Mouse (Mus musculus) naive thymus-derived CD4-positive, alpha-beta T cell, adult 2 months (primary cell): ENCODE data around the gene Ankrd44.
"Not testable (repeated sequence)": the region's sequence is repeated elsewhere in the genome, so short reads cannot be mapped to it uniquely, and the experiment has no call there.

ENCODE experiments used
- DNase-seq: peaks from one replicate; pipeline ENCODE4 v3.0.0-alpha.2; 2011; ENCODE audit warnings: low read depth

The Ankrd44 gene

DNA sequence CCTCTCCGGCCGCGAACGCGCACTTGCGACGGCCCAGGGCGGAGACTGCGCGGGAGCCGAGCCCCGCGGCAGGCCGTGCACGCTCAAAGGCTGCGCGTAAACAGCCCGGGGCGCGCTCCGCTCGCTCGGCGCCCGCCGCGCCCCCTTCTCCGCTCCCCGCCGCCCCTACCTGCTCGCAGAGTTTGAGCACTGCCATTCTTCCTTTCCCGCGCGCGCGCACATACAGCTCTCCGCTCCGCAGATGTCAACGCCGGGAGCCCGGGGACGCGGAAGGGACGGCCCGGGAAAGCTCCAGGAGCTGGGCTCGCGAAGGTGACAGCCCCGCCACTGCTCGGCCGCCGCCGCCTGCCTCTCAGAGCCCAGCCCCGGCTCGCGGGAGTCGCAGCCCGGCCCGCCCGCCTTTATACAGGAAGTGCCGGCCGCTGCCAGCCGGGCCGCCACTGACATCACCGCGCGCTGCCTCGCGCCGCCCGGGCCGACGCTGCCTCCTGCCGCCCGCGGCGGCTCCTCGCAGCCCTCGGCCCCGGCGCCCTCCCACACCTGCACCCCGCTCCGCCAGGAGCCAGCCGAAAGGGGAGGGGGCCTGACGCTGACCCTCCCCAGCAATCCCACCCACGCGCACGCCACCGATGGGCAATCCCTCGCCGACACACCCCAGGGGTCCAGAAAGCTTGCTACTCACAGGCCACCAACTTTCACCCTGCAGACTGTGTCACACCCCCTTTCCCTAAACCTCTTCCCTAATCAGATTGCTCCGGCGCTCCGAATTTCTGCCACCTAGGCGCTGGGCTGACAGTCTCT lies at the start of gene Ankrd44:
TSS of gene Ankrd44 (minus strand) at position 417 of the 801 bp plus-strand sequence.
- peak; percentile 89 for DNase-seq

DNA sequence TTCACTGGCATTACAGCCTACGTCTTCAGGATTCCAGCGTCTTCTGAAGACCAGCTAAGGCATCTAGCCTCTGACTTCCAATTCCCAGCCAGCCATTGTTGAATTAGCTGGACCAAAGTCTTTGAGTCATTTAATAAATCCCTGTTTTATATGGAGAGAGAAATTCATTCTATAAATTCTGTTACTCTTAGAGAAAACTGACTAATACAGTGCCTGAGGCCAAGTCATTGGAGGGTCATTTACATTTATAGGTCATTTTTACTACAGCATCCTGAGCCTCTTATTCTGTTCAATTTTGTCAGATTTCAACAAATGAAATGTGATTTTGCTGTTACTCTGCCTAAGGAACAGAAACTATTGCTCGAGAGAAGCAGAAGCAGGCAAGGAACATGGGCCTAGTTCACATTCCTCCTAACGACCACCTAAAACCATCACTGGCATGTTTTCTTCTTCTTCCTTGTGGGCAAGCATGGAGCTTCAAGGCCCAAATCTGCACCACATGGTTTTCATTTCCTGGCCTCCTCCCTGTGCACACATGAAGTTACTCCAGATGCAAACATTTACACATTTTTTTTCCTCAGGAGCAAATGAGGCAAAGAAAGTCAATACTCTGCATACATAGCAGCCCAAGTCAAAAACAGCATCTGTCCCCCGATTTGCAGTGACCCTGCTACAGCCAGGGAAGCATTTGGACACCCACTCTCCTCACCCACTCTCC lies 45.7 kb upstream of the Ankrd44 start:
- DNase-seq, result no peak

GRCm38 (mm10) chr1:54966858-54967257 lies 40.7 kb upstream of the Ankrd44 start:
- no peak for DNase-seq

GRCm38 (mm10) chr1:54965159-54965995 lies 39.2 kb upstream of the Ankrd44 start:
- no peak for DNase-seq

DNA sequence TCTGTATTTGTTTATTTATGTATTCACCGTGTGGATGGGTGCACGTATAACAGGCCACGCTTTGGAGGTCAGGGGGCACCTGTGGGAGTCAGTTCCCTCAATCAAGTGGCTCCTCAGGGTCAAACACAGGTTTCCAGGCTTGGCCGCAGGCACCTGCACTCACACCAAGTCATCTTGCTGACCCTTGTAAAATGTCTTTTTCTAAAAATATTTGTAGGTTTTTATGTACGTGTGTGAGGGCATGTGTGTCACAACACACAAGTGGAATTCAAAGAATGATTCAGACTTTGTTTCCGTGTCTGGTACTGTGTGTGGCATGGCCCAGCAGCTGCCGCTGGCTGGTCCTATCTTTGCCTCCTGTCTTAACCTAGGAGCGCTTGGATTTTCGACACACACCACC lies 35.5 kb upstream of the Ankrd44 start:
- DNase-seq, result no peak

GRCm38 (mm10) chr1:54960613-54961165 lies 34.5 kb upstream of the Ankrd44 start:
- DNase-seq, result no peak

DNA sequence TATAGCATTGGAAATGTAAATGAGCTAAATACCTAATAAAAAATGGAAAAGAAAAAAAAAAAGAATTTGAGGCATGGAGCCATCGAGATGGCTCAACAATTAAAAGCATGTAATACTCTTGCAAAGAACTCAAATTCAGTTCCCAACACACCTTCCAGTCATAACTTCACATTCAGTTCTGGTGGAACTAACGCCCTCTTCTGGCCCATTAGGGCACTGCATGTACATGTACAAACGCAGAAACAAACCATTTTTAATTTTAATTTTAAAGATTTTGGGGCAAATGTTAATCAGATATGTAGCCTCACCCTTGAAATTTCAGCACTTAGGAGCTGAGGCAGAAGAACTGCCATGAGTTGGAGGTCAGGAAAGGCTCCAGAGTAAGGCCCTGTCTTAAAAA lies 32.3 kb upstream of the Ankrd44 start:
- peak; percentile 48 for DNase-seq

- DNase-seq, result not testable (repeated sequence)
Measured at GRCm38 (mm10) chr1:54956995-54957394, 30.8 kb upstream of the Ankrd44 start.

GRCm38 (mm10) chr1:54954856-54955255 lies 28.7 kb upstream of the Ankrd44 start:
- DNase-seq, result peak; percentile 45

- DNase-seq, result peak; percentile 13
Measured at GRCm38 (mm10) chr1:54944648-54945047, 18.5 kb upstream of the Ankrd44 start.

GRCm38 (mm10) chr1:54935466-54935865 lies 9.3 kb upstream of the Ankrd44 start:
- DNase-seq, result no peak

DNA sequence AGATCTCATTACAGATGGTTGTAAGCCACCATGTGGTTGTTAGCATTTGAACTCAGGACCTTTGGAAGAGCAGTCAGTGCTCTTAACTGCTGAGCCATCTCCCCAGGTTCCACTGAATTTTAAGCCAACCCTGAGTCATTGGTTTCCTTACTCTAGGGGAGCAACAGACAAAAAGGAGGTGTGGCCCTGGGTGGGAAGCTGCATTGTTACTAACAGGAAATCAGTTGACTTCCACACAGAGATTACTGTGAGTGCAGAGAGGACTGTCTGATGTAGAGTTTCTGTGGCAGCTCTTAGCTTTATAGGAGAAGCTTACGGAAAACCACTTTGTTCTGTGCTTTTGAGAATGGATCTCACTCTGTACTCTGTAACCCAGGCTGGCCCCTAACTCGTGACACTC lies 8.7 kb upstream of the Ankrd44 start:
- DNase-seq, result peak; percentile 51

- DNase-seq, result no peak
Measured at GRCm38 (mm10) chr1:54933646-54934045, 7.5 kb upstream of the Ankrd44 start.

GRCm38 (mm10) chr1:54932456-54933115 lies 6.4 kb upstream of the Ankrd44 start:
- no peak for DNase-seq

DNA sequence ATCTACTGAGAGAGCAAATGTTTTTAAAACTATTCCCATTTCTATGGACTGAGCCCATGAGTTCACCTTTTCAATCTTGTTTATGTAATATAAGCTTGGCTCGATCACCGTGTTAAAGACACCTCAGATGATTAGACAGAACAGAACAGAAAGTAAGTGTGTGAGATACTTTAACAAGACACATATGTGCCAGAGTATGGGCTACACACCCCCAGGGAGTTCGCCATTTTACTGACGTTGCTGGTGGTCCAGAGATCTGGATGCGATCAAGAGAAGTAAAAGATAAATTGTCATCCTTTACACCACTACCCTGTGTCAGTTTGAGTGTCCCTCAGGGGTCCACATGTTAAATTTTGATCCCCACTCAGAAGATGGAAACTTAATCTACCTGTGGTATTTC lies 5.0 kb upstream of the Ankrd44 start:
- no peak for DNase-seq

GRCm38 (mm10) chr1:54930670-54931200 lies 4.5 kb upstream of the Ankrd44 start:
- DNase-seq, result no peak

- peak; percentile 49 for DNase-seq
Measured at GRCm38 (mm10) chr1:54925451-54925934, 694 bp downstream of the Ankrd44 start.

GRCm38 (mm10) chr1:54924760-54925159 lies 1.4 kb downstream of the Ankrd44 start:
- DNase-seq, result no peak

- DNase-seq, result no peak
Measured at GRCm38 (mm10) chr1:54924309-54924685, 1.9 kb downstream of the Ankrd44 start.

- peak; percentile 79 for DNase-seq
Measured at GRCm38 (mm10) chr1:54923366-54924308, 2.5 kb downstream of the Ankrd44 start.
